Comparison of ENCODE assay signal across 28 mouse cellular contexts in the genomic region with DNA sequence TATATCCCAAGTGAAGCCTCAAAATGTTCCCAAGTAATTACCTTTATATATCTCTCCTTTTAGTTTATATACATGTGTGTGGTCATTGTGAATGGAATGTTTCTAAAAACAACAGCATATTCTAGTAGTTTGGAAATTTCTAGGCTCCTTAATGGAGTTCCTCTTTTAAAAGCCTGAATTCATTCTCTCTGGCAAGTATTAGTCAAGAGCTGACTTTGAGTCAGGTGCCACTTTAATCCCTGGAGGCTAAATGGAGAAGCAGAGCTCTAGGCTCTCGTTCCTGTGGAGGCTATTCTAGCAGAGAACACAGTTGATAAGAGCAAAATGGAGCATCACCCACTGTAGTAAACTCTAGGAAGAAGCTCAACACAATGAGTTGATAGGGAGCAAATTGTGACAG. TPM values are rescaled to one million over a fixed set of nuclear protein-coding genes. Genes with fewer than 3 reads are reported as not detected.
DNase-seq lines count a peak whose midpoint lies in the region; ATAC-seq and TF ChIP-seq lines count a peak whose summit lies in the region.
"Had no signal": no experiment of that assay in that cellular context is flagged by ENCODE, and none has a peak within 500 bp of the region (broad histone marks: within the 10 kb centered on the region; RNA-seq: fewer than 3 reads in every experiment).

No protein-coding gene starts in this region.

- intact Hi-C loops in heart, postnatal 10 days (cut with DNase I), result no loop called here

- TF ChIP-seq CTCF in CH12.LX (conservative IDR thresholded peaks at IDR 0.05 in 1 of 2, IDR thresholded peaks at IDR 0.05 in 1 of 2; ENCODE audit: low read depth in 2 of 2, low read length in 2 of 2), result no peak
- TF ChIP-seq CTCF in thymus, adult 2 months (IDR thresholded peaks at IDR 0.05; ENCODE audit: borderline replicate concordance, control insufficient read depth, extremely low read depth, insufficient read depth, low read length, poor library complexity), result no peak

- TF ChIP-seq EP300 in CH12.LX (IDR thresholded peaks at IDR 0.05; ENCODE audit: low read length), result peak; percentile 84

- no peak for TF ChIP-seq RAD21 in CH12.LX (IDR thresholded peaks at IDR 0.05; ENCODE audit: low read depth, low read length)

- dilution Hi-C loops in CH12.LX (cut with MboI; ENCODE audit: extremely low pct_ligation_motif_present, extremely low pct_unique_long_range_greater_than_20kb, low sequenced_read_pairs), result no loop called here

- H3K9ac ChIP-seq in CH12.LX (ENCODE audit: insufficient read depth, low read depth), result no peak overlapping the region
- H3K9ac ChIP-seq: embryonic facial prominence, embryonic 13.5 days; forebrain, embryonic 12.5 days; forebrain, embryonic 15.5 days; hindbrain, embryonic 14.5 days had no signal

- peaks cover 4% of the 10 kb centered on the region for H3K27me3 ChIP-seq in CH12.LX (replicated peaks)
- no peaks in the 10 kb centered on the region for H3K27me3 ChIP-seq in thymus, adult 2 months (ENCODE audit: control insufficient read depth, insufficient read depth, low read length)
- H3K27me3 ChIP-seq: embryonic facial prominence, embryonic 13.5 days; forebrain, embryonic 12.5 days; forebrain, embryonic 15.5 days had no signal

- ATAC-seq in megakaryocyte progenitor cell, adult 5-6 weeks (replicated peaks; ENCODE audit: poor library complexity), result peak; percentile 54
- ATAC-seq: hindbrain, postnatal 0 days; inflammation-experienced regulatory T-cells, adult 6 months; intestine, embryonic 16.5 days had no signal

- H3K9me3 ChIP-seq in CH12.LX (replicated peaks; ENCODE audit: low read length), result no peaks in the 10 kb centered on the region
- H3K9me3 ChIP-seq: embryonic facial prominence, embryonic 10.5 days; embryonic facial prominence, embryonic 13.5 days; forebrain, embryonic 12.5 days; forebrain, embryonic 15.5 days; heart, embryonic 10.5 days had no signal

- peak; percentile 3 for DNase-seq in heart, postnatal 4 days
- DNase-seq in heart, postnatal 10 days, result no peak
- peak; percentile 53 for DNase-seq in CH12.LX (ENCODE audit: extremely low read depth)
- peak; percentile 29 for DNase-seq in MEL-GATA-1-ER (ENCODE audit: extremely low read depth, low read depth)
- DNase-seq in thymus, adult 2 months, result no peak
- no peak for DNase-seq in gastrocnemius, adult 18-20 months (ENCODE audit: low spot score)
- DNase-seq: adrenal gland, adult 2 months; adrenal gland, postnatal 14 days; B cell, adult 2 months; cerebellum, adult 11 months; cerebellum, adult 2 months; cerebellum, adult 9-11 months; cerebellum, postnatal 25 days; embryo, embryonic 11 days; gastrocnemius, postnatal 10 days; gastrocnemius, postnatal 36 days; heart, postnatal 36 days had no signal

- H3K4me1 ChIP-seq in CH12.LX (ENCODE audit: control insufficient read depth in 1 of 2, insufficient read depth in 2 of 2), result peaks cover 0 to 27% of the 10 kb centered on the region in 2 experiments; a peak in 3 of 4 replicates
- peaks cover 4% of the 10 kb centered on the region; the same call in 1 of the 2 replicates for H3K4me1 ChIP-seq in thymus, adult 2 months (replicated peaks; ENCODE audit: control insufficient read depth, insufficient read depth, low read length)
- H3K4me1 ChIP-seq: embryonic facial prominence, embryonic 10.5 days had no signal

- WGBS in thymus, adult 2 months, result 72% methylated on average over 1 of the region's 1 CpGs

- no peak overlapping the region for H3K27ac ChIP-seq in CH12.LX (ENCODE audit: insufficient read depth, low read depth)
- H3K27ac ChIP-seq in thymus, adult 2 months (ENCODE audit: control insufficient read depth, insufficient read depth, low read length), result no peak overlapping the region
- H3K27ac ChIP-seq: embryonic facial prominence, embryonic 10.5 days; embryonic facial prominence, embryonic 13.5 days; forebrain, embryonic 12.5 days; heart, embryonic 10.5 days; hindbrain, embryonic 14.5 days; hindbrain, postnatal 0 days had no signal

- H3K36me3 ChIP-seq in CH12.LX (replicated peaks in 1 of 2; ENCODE audit: control insufficient read depth in 1 of 2, insufficient read depth in 1 of 2, low read length in 1 of 2), result no peaks in the 10 kb centered on the region
- no peaks in the 10 kb centered on the region for H3K36me3 ChIP-seq in thymus, adult 2 months (ENCODE audit: control insufficient read depth, insufficient read depth, low read length)
- H3K36me3 ChIP-seq: embryonic facial prominence, embryonic 10.5 days; embryonic facial prominence, embryonic 13.5 days; forebrain, embryonic 12.5 days; forebrain, embryonic 15.5 days; heart, embryonic 10.5 days had no signal

- in situ Hi-C loops in CH12.LX (cut with MboI; ENCODE audit: low pct_ligation_motif_present, low pct_unique_long_range_greater_than_20kb, low sequenced_read_pairs), result no loop called here

- H3K4me3 ChIP-seq in CH12.LX (replicated peaks in 1 of 3; ENCODE audit: low read depth in 2 of 3, low read length in 2 of 3, poor library complexity in 1 of 3), result no peak overlapping the region
- H3K4me3 ChIP-seq in thymus, adult 2 months (ENCODE audit: control insufficient read depth, insufficient read depth, low read length), result no peak overlapping the region
- H3K4me3 ChIP-seq: embryonic facial prominence, embryonic 10.5 days; embryonic facial prominence, embryonic 13.5 days; erythroblast, embryonic 14.5 days; forebrain, embryonic 12.5 days; forebrain, embryonic 15.5 days; heart, embryonic 10.5 days had no signal

- no peaks in the 10 kb centered on the region for H3K79me2 ChIP-seq in CH12.LX (replicated peaks; ENCODE audit: control insufficient read depth, extremely low read depth, insufficient read depth, poor library complexity, severe bottlenecking)

- TF ChIP-seq POLR2A in CH12.LX (IDR thresholded peaks at IDR 0.05; ENCODE audit: low read depth, low read length), result no peak
- TF ChIP-seq POLR2A in thymus, adult 2 months (IDR thresholded peaks at IDR 0.05; ENCODE audit: control insufficient read depth, extremely low read depth, insufficient read depth, low read length, poor library complexity), result no peak

- no peak overlapping the region for H3K4me2 ChIP-seq in CH12.LX (ENCODE audit: insufficient read depth, low read depth, poor library complexity, severe bottlenecking)
- H3K4me2 ChIP-seq: embryonic facial prominence, embryonic 13.5 days; forebrain, embryonic 12.5 days; hindbrain, embryonic 14.5 days had no signal

TF ChIP-seq in CH12.LX, 34 proteins besides CTCF, POLR2A, EP300 and RAD21 (continues in another document):
- TF ChIP-seq ZNF384 (IDR thresholded peaks at IDR 0.05; ENCODE audit: low read depth, low read length), result no peak
- TF ChIP-seq MXI1 (IDR thresholded peaks at IDR 0.05; ENCODE audit: low read depth, low read length), result no peak
- no peak for TF ChIP-seq E2F4 (IDR thresholded peaks at IDR 0.05; ENCODE audit: insufficient replicate concordance, low read depth, low read length)
- no peak for TF ChIP-seq SMC3 (IDR thresholded peaks at IDR 0.05; ENCODE audit: low read depth, low read length)
- no peak for TF ChIP-seq ZC3H11A (IDR thresholded peaks at IDR 0.05; ENCODE audit: low read depth, low read length)
- no peak for TF ChIP-seq NELFE (IDR thresholded peaks at IDR 0.05; ENCODE audit: low read depth, low read length)
- no peak for TF ChIP-seq MYC (IDR thresholded peaks at IDR 0.05; ENCODE audit: low read depth, low read length)
- no peak for TF ChIP-seq TBP (conservative IDR thresholded peaks at IDR 0.05; ENCODE audit: low read depth, low read length)
- TF ChIP-seq USF2 (conservative IDR thresholded peaks at IDR 0.05; ENCODE audit: low read depth, low read length), result no peak
- no peak for TF ChIP-seq HCFC1 (IDR thresholded peaks at IDR 0.05; ENCODE audit: low read depth, low read length)
- TF ChIP-seq MAX (IDR thresholded peaks at IDR 0.05; ENCODE audit: low read length), result no peak
- peak; percentile 59; the same call in 1 of the 2 replicates for TF ChIP-seq MEF2A (IDR thresholded peaks at IDR 0.05; ENCODE audit: borderline replicate concordance, low read depth, low read length)
- no peak for TF ChIP-seq UBTF (IDR thresholded peaks at IDR 0.05; ENCODE audit: low read depth, low read length)
- TF ChIP-seq CHD2 (IDR thresholded peaks at IDR 0.05; ENCODE audit: low read length), result no peak
- TF ChIP-seq TCF12 (IDR thresholded peaks at IDR 0.05; ENCODE audit: low read depth, low read length), result no peak
- no peak; the same call in 1 of the 2 replicates for TF ChIP-seq JUN (IDR thresholded peaks at IDR 0.05; ENCODE audit: insufficient read depth, low read depth, low read length)
- TF ChIP-seq ZMIZ1 (IDR thresholded peaks at IDR 0.05; ENCODE audit: low read depth, low read length), result no peak
- no peak for TF ChIP-seq USF1 (IDR thresholded peaks at IDR 0.05; ENCODE audit: low read depth, low read length)
- no peak for TF ChIP-seq CHD1 (IDR thresholded peaks at IDR 0.05; ENCODE audit: low read depth, low read length)
- peak; percentile 67 for TF ChIP-seq IRF4 (IDR thresholded peaks at IDR 0.05; ENCODE audit: low read depth, low read length)
- no peak for TF ChIP-seq MAFK (IDR thresholded peaks at IDR 0.05; ENCODE audit: insufficient replicate concordance, low read length)
- TF ChIP-seq NRF1 (IDR thresholded peaks at IDR 0.05; ENCODE audit: low read depth, low read length), result no peak
- TF ChIP-seq RCOR1 (conservative IDR thresholded peaks at IDR 0.05; ENCODE audit: low read depth, low read length), result no peak
- no peak for TF ChIP-seq ZKSCAN1 (IDR thresholded peaks at IDR 0.05; ENCODE audit: borderline replicate concordance, low read depth, low read length)
- no peak for TF ChIP-seq KAT2A (IDR thresholded peaks at IDR 0.05; ENCODE audit: insufficient replicate concordance, low read length)

RNA-seq across cellular contexts. Expression of a gene that starts 14.5 kb away (rescaled TPM):
- 10 to 100 TPM; 32.6 to 35.7 TPM for total RNA-seq in heart, postnatal 4 days (2021)
- 10 to 100 TPM; 33.3 to 34.2 TPM for total RNA-seq in heart, postnatal 10 days (2021)
- total RNA-seq in CH12.LX (2012; rRNA removed), result 1.4 and 1.7 TPM in 2 replicates
- total RNA-seq in CH12.LX (2014; rRNA removed), result 1.5 and 1.6 TPM in 2 replicates
- 2.0 and 2.6 TPM in 2 replicates for polyA plus RNA-seq in CH12.LX (2012; ENCODE audit: insufficient read length, low read depth)
- 1.3 and 3.2 TPM in 2 replicates for total RNA-seq in megakaryocyte progenitor cell, adult 5-6 weeks (2015)
- 1.7 and 2.0 TPM in 2 replicates for total RNA-seq in megakaryocyte progenitor cell, adult 5-6 weeks (2017)
- 1.3 TPM in 2 replicates for polyA plus RNA-seq in thymus, adult 2 months (2012; rRNA removed)
- total RNA-seq in gastrocnemius, adult 18-20 months (2021), result 1 to 10 TPM; 5.6 to 6.5 TPM
- polyA plus RNA-seq: erythroblast, embryonic 14.5 days had no signal

RNA-seq across cellular contexts. Expression of a gene that starts 31.4 kb away (rescaled TPM):
- 10 to 100 TPM; 20.1 to 22.8 TPM for total RNA-seq in heart, postnatal 4 days (2021)
- total RNA-seq in heart, postnatal 10 days (2021), result 10 to 100 TPM; 15.4 to 17.4 TPM
- total RNA-seq in CH12.LX (2012; rRNA removed) (24.6 and 41.0 TPM in 2 replicates), CH12.LX (2014; rRNA removed) (23.6 and 25.0 TPM in 2 replicates)
- polyA plus RNA-seq in CH12.LX (2012; ENCODE audit: insufficient read length, low read depth), result 22.5 and 28.3 TPM in 2 replicates
- 27.4 and 29.2 TPM in 2 replicates for total RNA-seq in megakaryocyte progenitor cell, adult 5-6 weeks (2015)
- 12.2 and 18.6 TPM in 2 replicates for total RNA-seq in megakaryocyte progenitor cell, adult 5-6 weeks (2017)
- 6.6 and 8.4 TPM in 2 replicates for polyA plus RNA-seq in thymus, adult 2 months (2012; rRNA removed)
- total RNA-seq in gastrocnemius, adult 18-20 months (2021), result under 1 TPM; 0.43 to 0.76 TPM

Comparison
In these comparisons a context has a peak if more than half of its experiments do, and no peak if none do; other contexts are left out.
1. DNase-seq: peak in heart, postnatal 4 days (single experiment), CH12.LX (single experiment) and MEL-GATA-1-ER (single experiment); none in heart, postnatal 10 days (0 of 2), thymus, adult 2 months (single experiment) and gastrocnemius, adult 18-20 months (single experiment).
2. RNA of a gene that starts 14.5 kb away (total RNA-seq): 32.6 to 35.7 TPM in heart, postnatal 4 days and 33.3 to 34.2 TPM in heart, postnatal 10 days; 5.6 to 6.5 TPM in gastrocnemius, adult 18-20 months, 1.3 to 3.2 TPM in megakaryocyte progenitor cell, adult 5-6 weeks and 1.4 to 1.7 TPM in CH12.LX; every median in the first group is over 4 times any median in the second.
3. RNA of a gene that starts 31.4 kb away (total RNA-seq): 23.6 to 41.0 TPM in CH12.LX, 12.2 to 29.2 TPM in megakaryocyte progenitor cell, adult 5-6 weeks, 20.1 to 22.8 TPM in heart, postnatal 4 days and 15.4 to 17.4 TPM in heart, postnatal 10 days; 0.43 to 0.76 TPM in gastrocnemius, adult 18-20 months; every median in the first group is over 4 times any median in the second.